Mouse (Mus musculus) CH12.LX (cell line): ENCODE results near the gene Zc3h10.

ENCODE experiments used
- ELF1 ChIP-seq: IDR thresholded peaks from 2 replicates; pipeline ENCODE4 v1.6.1; 2014; ENCODE audit warnings: low read depth, mild to moderate bottlenecking, inconsistent platforms, low read length, improper control_type of control experiment
- POLR2A ChIP-seq: IDR thresholded peaks from 2 replicates; pipeline ENCODE4 v1.6.1; 2011; ENCODE audit warnings: low read depth, mild to moderate bottlenecking, improper control_type of control experiment, low read length

GRCm38 (mm10) chr10:128504641-128505370, 42.8 kb downstream of the Zc3h10 start:
- TF ChIP-seq ELF1 = 0 out of 2 replicates have a peak, but pooled peaks have one; percentile 15
- no peak for TF ChIP-seq POLR2A
